Mouse (Mus musculus) cerebellum, postnatal 25 days (tissue): ENCODE results near the gene Lingo2.
"Not testable (repeated sequence)": the region's sequence is repeated elsewhere in the genome, so short reads cannot be mapped to it uniquely, and the experiment has no call there.

Experiments
- DNase-seq, 2 experiments: peaks; one replicate each; pipeline ENCODE4 v3.0.0; 2021; ENCODE audit warnings: mixed read lengths in 2 of 2

Lingo2 gene

DNA sequence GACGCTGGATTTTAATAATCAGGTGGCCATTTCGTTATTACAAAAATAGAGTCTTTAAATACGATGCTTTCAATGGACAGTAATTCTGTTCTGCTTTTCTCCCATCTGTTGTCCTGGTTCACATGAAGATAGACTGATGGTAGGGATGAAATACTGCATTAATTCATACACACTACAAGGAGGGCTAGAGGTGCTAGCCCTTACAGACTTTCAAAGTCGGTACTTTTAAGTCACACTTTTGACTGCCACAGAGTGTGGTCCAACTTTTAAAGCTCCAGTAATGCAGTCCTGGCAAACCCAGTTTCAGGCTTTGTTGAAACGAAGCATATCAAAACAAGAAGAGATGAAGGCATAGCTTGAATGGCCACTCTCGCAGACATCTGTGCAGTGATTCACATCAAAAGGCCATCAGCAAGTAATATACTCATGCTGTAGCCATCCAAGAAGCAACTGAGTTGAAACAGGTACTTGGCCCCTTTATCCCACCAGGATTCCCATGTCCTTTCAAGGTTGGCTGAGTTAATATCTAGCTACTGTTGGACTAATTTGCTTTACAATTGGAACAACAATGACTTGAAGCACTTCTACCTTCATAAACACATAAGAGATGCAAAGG, 872.5 kb downstream of the Lingo2 start:
- DNase-seq, result no peak

DNA sequence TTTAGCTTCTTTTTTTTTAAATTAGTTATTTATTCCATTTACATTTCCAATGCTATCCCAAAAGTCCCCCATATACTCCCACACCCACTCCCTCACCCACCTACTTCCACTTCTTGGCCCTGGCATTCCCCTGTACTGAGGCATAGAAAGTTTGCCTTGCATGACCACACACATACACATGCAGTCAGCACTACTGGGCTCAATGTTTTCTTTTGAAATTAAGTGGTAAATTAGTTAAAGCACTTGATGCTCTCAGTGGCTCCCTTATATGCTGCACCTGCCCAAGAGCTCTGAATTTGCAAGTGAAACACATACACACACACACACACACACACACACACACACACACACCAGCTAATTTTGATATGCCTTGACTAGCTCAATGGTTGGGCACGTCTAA, 886.8 kb downstream of the Lingo2 start:
- DNase-seq, result not testable (repeated sequence)

DNA sequence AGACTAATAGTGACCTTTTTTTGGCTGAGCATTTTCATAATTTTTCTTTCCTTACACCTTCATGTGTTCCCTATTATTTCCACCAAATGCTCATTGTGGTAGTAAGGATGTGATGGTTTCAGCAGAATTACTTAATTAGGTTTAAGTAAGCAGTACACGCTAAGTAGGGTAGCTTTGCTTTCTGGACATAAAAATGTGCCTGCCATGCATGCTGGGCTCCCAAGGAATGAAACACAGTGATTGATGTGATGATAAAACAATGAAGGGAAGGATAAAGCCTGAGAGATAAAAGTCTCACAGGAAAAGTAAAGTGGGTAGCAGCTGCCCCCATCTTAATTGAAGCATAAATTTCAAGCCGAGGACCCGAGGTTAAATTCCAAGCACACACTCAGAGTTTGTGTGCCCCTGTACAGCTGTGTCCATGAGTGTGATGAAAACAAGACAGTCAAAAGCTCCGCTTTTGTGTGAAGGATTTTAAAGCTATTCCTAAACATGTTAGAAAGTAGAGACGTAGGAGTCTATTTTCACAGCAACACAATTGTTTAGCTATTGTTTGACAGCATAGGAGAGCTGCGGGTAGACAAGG, 898.7 kb downstream of the Lingo2 start:
- DNase-seq, result no peak

DNA sequence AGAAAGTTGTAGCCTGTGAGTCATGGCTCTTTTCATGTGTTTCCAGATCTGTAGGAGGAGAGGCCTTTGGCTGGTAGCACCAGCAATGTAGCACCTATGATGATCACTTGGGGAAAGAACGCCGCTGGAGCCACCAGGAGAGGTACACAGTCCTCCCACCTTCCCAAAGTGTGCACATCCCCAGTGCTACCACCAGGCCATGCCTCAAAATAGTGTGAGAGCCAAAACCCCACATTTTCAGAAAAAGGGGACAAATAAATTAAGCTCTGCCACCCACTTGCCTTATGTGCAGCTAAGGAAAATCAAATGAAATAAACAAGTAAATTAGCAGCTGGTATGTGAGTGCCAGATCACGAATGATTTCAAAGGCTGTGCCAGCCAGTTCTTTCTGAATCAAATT, 911.2 kb downstream of the Lingo2 start:
- DNase-seq, result no peak

DNA sequence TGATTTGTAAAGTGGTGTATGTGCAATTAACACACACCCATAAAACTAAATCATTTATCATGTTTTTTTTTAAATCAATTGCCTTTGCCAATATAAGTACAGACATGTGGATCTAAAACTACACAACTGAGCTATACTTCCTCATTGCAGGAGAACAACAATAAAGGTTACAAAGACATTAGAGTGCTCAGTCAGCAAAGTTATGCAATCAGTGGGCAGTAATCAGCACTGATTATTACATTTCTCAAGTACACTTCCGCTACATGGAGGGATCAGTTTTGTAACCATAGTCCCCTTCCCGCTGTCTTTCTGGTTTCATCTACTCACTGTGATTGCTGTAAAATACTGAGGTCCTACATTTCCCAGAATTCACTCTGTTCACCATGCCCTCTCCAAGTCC, 912.8 kb downstream of the Lingo2 start:
- DNase-seq, result no peak

DNA sequence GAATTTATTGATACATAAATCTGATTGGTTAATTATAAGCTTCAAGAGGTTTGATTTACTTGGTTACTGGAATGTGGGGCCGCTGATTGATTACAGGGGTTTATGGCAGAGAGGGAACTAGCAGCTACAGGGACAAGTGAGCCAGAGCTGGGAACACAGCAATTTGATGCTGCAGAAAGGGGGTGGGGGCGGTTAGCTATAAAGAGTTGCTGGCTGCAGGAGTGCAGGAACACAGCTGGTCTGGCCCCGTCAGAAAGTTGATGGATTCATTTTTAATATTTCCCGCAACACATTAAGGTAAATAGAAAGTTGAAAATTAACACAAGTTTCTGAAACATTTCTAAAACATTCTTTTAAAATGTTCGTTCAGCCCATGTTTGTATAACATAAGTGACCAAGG, 919.5 kb downstream of the Lingo2 start:
- no peak for DNase-seq

DNA sequence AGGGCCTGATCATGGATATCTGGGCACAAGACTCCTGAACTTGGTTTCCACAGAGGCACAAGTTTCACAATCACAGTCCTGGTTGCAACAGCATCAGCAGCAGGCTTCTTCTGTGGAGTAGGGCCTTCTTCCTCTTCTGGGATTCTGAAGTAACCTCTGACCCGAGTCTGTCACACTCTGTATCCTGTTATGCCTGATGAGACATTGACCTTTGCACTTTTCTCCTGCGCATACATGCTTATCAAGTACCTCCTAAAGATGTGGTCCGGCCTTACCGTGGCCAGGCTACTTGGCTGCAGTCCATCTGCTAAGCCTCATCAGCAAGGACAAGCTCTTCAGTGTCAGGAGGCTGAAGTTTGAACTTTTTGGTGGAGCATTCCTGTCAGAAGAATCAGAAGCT, 937.4 kb downstream of the Lingo2 start:
- no peak for DNase-seq

DNA sequence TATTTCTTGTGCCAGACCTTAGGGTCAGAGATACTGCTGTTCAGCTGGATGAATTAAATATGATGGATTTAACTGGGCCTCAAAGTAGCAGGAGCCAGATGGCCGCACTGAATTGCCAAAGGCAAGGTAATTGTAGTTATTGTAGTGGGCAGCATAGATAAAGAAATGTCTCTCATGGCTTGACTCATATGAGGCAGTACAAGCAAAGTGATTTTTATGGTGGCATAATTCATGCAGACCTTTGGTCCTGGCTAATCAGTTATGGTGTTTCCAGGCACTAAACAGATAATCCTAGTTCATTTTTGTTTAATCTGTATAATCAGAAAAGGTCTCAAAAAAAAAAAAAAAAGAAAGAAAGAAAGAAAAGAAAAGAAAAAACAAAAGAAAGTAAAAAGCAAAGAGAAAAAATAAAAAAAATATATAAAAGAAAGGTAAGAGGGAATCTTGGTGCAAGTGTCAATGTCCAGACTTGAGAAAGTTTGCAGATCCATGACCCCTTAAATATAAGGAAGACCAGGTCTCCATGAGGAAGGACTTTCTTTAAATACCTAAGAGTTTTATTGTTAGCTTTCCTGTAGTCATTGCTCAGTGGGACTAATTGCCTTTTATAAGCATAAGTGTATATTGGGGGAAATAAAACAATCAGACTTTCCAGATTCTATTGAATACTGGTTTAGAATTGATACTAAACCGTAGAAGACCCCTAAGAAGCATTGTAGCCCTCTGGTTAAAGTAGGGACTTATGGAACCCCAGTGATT, 959.4 kb downstream of the Lingo2 start:
- DNase-seq, result peak in 1 of 2 experiments; percentile 9

DNA sequence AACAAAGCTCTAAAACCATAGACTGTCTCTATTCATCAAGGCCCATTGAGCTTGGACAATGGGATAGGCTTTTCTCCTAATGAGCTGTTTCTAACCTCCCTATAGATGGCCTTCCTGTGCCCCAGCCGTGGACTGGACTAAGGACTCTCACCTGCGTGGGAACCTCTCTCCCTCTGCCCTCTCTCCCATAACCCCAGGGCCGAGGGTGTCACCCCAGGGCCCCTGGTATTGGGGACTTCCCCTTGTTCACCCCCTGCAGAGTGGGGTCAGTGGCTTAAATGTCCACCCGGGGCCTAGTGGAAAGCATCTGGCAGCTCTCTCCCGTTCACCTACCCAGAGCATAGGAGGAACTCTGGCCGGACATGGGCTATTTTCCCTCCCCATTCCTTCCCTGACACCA, 965.5 kb downstream of the Lingo2 start:
- no peak for DNase-seq

DNA sequence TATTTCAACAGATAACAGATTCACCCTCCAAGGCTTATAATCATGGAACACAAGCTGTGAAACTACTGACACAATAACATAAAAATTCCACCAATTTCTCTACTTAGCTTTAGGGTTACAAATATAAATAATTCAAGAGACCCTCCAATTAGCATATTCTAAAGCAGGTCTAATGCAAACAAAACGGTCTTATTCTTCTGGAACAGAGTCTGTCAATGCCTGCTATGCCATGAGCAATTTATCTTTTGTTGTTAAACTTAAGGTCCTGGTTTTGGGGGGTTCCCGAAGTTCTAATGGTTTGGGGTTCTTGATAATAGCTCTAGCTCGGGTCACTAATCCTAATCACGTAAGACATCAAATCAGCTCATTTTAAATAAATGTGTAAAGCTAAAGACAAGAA, 988.0 kb downstream of the Lingo2 start:
- no peak for DNase-seq

DNA sequence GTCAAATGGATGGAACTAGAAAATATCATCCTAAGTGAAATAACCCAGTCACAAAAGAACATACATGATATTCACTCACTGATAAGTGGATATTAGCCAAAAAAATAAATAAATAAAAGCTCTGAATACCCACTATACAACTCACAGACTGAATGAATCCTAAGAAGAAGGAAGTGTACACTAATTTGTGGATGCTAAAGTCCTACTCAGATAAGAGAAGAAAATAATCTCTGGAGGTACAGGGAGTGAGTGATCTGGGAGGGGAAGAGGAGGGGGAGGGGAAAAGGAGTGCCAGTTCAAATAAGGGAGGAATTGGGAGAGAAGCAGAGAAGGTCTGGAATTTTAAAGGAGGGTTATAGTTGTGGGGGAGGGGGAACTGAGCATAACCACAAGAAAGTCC, 999.7 kb downstream of the Lingo2 start:
- no peak for DNase-seq

DNA sequence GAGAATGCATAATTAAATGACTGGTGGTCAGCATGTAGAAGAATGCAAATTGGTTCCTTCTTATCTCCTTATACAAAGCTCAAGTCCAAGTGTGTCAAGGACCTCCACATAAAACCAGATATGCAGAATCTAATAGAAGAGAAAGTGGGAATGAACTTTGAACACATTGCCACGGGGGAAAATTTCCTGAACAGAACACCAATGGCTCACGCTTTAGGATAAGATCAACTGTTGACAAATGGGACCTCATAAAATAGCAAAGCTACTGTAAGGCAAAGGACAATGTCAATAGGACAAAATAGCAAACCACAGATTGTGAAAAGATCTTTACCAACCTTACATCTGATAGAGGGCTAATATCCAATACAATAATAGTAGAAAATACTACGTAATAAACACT, 1000.3 kb downstream of the Lingo2 start:
- no peak for DNase-seq

DNA sequence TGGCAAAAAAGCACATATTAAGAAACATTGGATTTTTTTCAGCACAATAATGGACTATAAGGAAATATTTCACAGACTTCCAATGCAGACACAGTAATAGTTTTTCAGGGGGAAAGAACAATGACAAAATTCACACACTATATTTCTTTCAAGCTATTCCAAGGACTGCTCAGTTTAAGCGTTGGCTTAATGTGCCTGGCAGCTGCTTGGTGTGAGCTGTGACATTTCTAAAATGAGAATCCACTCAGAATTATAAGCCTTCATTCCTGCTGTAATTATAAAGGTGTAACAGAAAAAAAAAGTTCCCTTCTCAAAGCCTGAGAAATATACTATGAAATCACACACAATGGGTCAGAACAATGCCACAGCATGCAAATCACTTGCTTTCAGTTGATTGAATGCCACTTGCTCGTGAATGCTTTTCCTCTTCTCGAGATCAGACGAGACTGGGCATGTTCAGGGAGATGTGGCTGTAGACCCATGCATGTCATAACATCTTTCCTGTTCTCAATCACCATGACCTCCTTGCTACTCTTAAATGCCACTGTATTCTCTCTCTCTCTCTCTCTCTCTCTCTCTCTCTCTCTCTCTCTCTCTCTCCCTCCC, 1017.4 kb downstream of the Lingo2 start:
- no peak for DNase-seq

DNA sequence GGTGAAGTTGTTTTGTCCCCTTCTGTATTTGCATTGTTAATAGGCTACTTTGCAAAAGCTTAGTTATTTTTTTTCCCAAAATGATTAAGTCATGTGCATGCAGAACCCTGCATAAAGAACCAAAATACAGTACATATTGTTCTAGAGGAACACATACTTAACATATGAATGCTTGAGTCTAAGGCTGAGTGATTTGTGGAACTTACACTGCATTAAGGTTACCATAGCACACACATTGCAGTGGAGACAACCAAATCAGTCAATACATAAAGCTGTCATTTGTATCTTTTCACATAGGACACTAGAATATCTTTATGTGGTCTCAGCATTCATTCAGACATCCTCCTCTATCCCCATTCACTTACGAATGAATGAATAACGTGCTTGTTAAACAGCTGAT, 1023.8 kb downstream of the Lingo2 start:
- no peak for DNase-seq

DNA sequence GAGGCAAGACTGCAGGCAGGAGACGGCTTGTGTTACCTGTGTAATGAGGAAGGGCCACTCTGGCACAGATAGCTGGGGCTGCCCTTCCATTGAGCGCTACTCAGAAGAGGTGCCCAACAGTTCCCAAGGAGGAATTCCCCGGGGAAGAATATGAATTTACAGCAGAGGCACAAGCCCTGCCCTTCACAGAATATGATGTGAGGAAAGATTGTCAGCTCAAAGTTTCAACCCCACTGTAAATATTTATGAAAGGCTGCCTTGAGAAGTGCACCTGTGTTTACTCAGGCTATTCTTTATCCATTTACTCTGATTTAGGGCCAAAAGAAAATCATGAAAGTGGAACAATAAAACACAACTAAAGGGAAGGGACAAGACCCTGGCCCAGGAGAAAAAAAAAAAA, 1034.1 kb downstream of the Lingo2 start:
- DNase-seq, result no peak

DNA sequence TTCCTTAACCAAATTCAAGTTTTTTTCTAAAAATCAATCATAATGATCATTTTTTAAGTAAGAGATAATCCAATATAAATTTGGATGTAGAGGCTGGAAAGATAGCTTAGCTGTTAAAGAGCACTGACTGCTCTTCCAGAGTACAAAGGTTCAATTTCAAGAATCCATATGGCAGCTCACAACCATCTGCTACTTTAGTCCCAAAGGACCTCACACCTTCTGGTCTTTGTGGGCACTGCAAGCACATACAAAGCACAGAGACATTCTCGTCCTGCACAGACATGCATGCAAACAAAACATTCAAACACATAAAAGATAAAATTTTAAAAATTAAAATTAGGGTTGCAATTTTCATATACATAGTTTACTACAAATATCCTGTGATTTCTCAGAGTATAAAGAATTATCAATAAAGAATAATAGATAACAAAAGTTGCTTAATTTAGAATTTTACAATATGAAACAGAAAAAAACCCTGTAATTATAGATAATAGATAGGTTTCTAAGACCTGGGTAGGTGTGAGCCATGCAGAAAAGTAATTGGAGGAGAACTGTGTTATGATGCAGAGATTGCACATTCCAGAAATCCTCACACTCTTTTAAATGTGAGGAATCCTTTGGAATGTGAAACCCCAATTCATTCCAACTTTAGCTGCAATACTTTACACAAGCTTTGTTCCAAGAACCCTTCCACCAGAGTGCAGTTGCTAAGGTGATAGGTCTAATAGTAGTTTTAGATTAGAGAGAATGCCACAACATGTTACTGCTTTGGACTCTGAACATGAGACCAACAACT, 1053.6 kb downstream of the Lingo2 start:
- DNase-seq, result peak; percentile 10 to 48

DNA sequence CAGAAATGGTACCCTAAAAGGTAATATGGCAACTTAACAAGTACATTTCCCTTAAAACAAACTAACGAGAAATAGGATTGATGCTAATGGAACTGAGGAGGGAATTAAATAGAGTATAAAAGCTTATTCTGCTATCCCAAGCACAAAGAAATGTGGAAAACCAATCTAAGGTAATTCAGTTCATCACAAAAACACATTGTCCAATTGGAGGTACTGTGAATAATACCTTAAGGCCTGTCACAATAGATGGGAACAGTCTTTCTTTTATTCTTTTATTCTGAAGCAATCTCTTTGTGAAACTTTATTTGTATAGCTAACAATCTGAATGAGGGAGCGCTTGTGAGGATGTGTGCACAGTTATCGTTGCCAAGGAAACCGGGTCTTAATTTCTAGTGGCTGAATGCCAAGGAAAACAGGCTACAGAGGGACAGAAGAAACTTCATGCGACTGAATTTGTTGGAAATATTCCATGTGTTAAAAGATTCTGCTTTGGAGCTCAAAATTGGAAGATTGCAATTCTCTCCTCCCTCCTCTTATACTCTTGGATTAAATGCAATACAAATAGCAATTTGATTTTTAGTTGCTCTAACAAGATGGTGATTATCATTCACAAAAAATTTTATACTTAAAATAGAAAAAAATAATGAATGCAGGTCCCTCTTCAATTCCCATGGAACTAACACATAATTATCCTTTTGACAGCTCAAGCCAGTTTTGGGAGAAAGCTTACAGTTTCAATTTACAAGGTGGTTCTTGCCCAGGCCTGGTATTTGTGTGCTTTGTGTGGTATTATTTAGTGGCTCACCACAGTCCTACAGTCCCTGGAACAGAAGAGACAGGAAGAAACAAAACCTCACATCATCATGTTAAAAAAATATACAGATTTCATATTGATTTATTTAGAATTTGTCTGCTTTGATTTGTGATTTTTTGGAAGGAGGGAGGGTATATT, 1065.7 kb downstream of the Lingo2 start:
- peak in 1 of 2 experiments; percentile 13 for DNase-seq

DNA sequence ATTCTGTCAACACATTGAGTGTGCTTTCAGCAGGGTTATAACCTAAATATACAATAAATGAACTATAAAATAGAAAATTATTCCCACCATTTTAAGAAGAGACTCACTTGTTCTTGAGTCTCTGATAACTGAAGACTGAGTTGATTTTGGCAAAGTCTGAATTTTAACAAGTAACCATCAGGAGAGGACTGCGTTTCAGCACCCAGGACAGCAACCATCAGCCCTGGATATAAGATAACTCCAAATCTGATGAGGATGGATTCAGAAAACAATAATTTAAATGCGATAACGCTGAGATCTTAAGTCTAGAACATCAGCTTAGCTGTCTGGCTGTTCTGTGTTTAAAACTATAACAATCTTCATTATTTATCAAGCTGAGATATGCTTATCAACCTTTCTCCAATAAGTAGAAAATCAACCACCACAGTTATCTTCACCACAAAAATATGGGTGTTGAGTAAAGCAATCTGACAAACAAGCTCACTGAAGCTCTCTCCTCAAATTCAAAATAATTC, 1066.5 kb downstream of the Lingo2 start:
- DNase-seq, result no peak

DNA sequence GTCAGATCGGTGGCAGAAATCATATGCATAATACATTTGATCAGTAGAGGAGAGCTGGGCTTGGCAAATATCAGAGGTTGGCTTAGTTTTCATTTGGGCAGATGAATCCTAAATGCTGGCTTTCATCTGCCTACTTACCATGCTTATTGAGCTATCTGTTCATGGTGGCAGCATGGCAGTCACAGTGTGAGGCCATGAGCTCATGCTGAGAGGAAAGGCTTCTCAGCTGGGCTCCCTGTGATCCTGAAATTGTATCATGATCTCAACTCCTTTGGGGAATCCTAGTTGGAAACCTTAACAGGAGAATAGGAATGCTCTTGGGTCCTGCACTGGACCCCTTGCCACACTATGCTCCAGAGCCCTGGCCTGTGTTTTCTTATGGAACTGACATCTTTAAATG, 1105.0 kb downstream of the Lingo2 start:
- peak; percentile 18 to 21 for DNase-seq

DNA sequence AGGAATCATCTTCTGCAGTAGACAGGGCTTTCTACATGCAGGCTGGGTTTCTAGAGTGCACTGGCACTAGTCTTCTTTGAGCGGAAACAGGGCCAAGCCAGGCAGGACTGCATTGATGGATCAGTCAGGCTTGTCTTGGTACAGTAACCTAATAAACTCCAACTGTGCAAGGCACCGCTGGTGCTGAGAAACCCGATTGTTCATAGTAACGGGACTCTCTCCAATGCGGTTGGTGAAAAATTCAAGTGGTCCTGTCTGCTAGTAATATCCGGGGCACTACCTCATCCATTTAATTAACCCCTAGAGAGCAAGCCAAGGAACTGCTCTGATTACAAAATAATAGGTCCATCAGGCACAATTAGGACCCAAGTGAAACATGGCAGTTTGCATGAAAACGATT, 1106.4 kb downstream of the Lingo2 start:
- peak; percentile 47 to 50 for DNase-seq

DNA sequence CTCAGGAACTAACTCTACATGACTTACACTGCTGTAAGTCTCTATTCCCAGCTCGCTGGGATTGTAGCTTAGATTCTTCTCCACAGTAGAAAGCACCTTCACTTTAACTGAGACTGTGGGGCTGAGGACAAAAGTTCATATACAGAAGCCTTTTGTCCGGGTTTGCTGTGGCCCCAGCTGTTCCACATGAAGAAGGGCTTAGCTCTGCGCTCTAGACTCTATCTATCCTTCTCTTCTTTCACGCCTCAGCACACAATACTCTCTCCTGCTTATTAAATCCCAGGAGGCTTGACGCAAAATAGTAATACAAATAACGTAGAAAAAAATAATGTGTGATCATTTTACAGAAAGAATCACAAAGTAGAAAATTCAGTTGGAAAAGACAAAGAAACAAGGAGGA, 1107.0 kb downstream of the Lingo2 start:
- DNase-seq, result no peak
